Mouse (Mus musculus) v-Abl transformed pro-B cells (cell line): ENCODE data around the gene Hcls1.

Source experiments
- in situ Hi-C, 2 experiments: fragments of 400-800 bp; cut with MboI; formaldehyde crosslinking; loops; one replicate each; pipeline ENCODE4 v1.15.1; 2025; ENCODE audit not compliant: unreplicated experiment in 2 of 2

Gene Hcls1

GRCm38 (mm10) chr16:36983796-36984195 lies 49.0 kb downstream of the Hcls1 start:
- in situ Hi-C loops = no loop called here

GRCm38 (mm10) chr16:36985636-36986042 lies 50.9 kb downstream of the Hcls1 start:
- in situ Hi-C loops = no loop called here

GRCm38 (mm10) chr16:36987399-36987798 lies 52.6 kb downstream of the Hcls1 start:
- in situ Hi-C loops = no loop called here

- in situ Hi-C loops = no loop called here
Measured at GRCm38 (mm10) chr16:36988066-36988465, 53.3 kb downstream of the Hcls1 start.

- in situ Hi-C loops = no loop called here
Measured at GRCm38 (mm10) chr16:36989493-36989892, 54.7 kb downstream of the Hcls1 start.

GRCm38 (mm10) chr16:36989999-36990625 lies 55.3 kb downstream of the Hcls1 start, which contains the start of gene Fbxo40:
Gene Fbxo40 (minus strand): TSS chr16:36990467.
- in situ Hi-C loops = no loop called here

GRCm38 (mm10) chr16:36997650-36998049 lies 62.9 kb downstream of the Hcls1 start:
- in situ Hi-C loops = no loop called here

- in situ Hi-C loops = no loop called here
Measured at GRCm38 (mm10) chr16:36999366-36999972, 64.7 kb downstream of the Hcls1 start.

GRCm38 (mm10) chr16:37009262-37009661 lies 74.5 kb downstream of the Hcls1 start:
- in situ Hi-C loops = loop anchor here (5.0 to 25.0 kb wide), 6 partner anchors 122 to 1647 kb away; partner anchors contain the start of gene Sec22a (in 1 of the 2)

GRCm38 (mm10) chr16:37010370-37010769 lies 75.6 kb downstream of the Hcls1 start:
- in situ Hi-C loops = loop anchor here in 1 of 2 experiments (5.0 to 25.0 kb wide), 4 partner anchors 188 to 1648 kb away; partner anchors contain the start of genes Ndufb4 and Sec22a

- in situ Hi-C loops = loop anchor here in 1 of 2 experiments (5.0 to 25.0 kb wide), 4 partner anchors 189 to 1649 kb away; partner anchors contain the start of genes Ndufb4 and Sec22a
Measured at GRCm38 (mm10) chr16:37011061-37011921, 76.5 kb downstream of the Hcls1 start, which contains the start of gene Polq. Gene Polq (plus strand): TSS chr16:37011786.

GRCm38 (mm10) chr16:37011922-37012289 lies 77.1 kb downstream of the Hcls1 start:
- in situ Hi-C loops = loop anchor here in 1 of 2 experiments (5.0 to 25.0 kb wide), 4 partner anchors 190 to 1650 kb away; partner anchors contain the start of genes Ndufb4 and Sec22a

GRCm38 (mm10) chr16:37012336-37012735 lies 77.6 kb downstream of the Hcls1 start:
- in situ Hi-C loops = loop anchor here in 1 of 2 experiments (5.0 to 25.0 kb wide), 4 partner anchors 190 to 1650 kb away; partner anchors contain the start of genes Ndufb4 and Sec22a
